Mouse (Mus musculus): ENCODE measurements around the gene Abhd5.

The Abhd5 gene

DNA sequence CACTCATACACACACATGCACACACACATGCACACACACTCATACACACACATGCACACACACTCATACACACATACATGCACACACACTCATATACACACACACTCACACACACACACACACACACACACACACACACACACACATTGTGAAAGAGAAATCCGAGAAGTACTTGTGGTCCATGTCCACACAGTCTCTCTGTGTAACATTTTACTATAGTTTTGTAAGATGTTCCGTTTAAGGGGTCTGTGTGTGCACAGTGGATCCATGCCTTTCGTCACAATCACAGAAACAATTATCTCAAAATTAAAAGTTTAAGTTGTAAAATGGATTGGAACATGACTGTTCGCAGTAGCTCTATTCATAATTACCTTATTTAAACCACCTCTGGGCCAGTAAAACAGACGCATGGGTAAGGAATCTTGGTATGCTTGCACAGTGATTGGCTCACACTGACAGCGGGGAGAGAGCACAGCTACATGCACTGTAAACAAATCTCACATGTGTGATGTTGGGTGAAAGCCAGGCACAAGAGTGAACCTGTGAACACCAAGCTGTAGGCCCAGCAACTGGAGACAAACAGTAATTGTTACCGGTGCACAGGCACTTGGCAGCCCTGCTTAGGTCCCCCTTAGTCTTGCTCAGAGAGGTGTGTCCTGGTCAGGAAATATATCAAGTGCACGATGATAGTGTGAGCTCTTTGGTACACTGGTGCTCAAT lies 63.8 kb downstream of the Abhd5 start:
- no peak for DNase-seq (ENCODE audit: low read depth)

DNA sequence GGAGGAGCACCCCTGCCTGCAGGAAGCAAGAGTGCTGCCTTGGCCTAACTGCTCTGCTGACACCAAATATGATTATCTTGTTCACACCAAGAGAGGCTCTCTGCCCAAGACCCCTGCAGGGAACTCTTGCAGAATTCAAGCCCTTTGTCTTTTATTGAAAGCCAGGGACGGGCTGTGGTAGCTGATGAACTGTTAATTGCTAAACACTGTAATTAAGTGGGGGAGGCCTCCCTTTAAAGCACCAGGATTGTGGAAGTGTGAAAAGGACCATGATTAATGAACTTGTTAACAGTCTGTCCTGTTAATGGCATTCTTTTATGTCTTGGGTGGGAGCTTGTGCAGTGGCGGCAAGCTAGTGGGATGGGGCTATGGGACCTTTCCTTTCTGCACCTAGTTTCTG lies 65.2 kb downstream of the Abhd5 start:
- no peak for DNase-seq (ENCODE audit: low read depth)

DNA sequence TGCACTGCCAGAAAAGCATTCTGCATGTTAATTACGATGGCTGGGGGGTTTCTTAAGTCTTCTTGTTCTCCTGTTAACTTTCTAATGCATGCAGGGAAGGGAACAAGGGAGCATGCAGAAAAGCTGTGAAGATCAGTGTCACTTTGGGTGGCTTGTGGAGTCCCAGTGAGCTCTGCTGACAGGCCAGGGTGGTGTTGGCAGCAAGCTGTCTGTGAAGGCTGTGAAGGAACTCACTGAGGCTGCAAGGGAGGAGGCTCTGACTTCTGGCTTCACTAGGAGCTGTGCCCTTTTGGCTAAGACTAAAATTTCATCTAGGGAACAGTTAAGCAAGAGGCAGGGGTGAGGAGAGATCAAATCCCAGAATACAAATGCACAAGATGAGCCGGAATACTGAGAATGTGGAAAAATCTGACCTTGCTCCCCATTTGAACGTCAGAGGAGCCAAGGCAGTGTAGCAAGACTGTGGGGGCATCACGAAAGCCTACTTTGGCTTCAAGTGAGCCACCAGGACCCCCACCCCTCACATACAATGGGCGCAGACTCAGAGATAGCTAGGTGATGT lies 68.9 kb downstream of the Abhd5 start:
- no peak for DNase-seq (ENCODE audit: low read depth)

DNA sequence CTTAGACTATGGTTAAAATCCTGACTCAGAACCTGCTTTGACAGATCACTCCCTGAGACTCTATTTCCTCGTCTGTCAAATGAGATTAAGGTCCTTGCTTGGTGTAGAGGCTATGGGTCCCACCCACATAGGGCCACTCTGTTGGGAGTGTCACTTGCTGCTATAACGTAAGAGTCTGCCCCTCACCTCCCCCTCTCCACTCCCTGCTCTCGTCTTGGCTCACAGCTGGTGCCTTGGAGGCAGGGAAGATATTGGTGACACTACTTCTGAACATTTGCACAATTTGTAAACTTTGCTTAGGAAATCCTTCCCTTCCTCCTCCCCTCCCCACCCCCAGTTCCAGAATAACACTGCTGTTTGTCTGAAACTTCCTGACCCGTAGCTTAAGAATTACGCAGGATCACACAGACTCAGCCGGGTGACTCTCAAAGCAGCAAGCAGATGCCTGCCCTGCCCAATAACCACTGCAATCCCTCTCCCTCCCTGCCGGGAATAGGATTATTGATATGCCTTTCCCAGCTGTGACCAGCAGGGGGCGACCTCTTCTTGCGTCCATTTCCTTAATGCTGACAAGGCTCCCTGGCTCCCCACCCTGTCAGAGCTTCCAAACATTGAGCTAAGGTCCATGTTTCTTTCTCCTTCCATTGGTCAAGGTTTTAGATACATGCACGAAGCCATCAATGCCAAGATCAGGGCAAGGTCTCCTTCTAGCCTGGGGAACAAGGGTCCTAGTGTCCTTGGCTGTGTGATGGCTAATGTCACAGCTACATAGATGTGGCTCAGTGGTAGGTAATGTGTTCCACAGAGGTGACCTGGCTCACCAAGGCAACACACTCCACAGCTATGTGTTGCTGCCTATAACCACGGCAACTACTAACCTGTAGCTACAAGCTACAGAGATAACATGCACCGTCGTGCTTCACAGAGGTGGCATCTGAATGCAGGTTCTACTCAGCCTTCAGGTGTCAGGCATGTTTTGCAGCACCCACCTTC lies 69.7 kb downstream of the Abhd5 start:
- DNase-seq (ENCODE audit: low read depth), result peak; percentile 51

DNA sequence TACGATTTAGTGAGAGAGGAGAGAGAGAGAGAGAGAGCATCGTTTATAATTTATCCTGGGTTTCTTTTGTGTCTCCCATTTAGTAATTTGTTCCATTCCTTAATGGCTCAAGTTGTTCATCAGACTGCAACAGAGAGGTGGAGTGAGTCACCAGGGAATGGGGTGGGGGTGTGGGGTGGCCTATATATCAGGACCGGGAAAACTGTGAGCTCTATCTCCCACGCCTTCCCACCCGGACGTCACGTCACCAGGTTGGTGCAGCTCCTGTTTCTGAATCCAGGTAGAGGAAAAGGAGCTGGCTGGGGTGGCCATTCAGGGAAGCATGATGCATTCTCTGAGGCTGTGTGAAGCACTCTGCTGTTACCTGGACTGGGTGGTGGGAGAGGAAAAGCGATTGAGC lies 70.5 kb downstream of the Abhd5 start:
- no peak for DNase-seq (ENCODE audit: low read depth)

DNA sequence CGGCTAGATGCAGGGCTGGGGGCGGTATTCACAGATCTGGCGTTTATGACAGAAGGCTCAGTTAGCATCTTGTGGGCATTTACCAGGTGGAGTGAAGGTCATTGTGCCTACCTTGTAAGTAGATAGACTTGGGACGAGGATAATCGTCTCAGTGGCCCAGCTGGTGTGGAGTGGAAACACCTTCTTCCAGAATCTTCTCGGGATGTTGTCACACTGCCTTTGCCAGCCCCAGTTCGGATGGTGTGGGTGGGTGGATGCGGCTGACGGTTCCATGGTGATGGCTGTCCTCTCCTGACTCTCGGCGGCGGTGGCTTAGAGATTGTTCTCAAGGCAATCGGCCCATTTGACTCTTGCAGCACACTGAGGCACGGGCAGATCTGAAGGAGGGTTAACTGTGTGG lies 71.3 kb downstream of the Abhd5 start:
- no peak for DNase-seq (ENCODE audit: low read depth)

DNA sequence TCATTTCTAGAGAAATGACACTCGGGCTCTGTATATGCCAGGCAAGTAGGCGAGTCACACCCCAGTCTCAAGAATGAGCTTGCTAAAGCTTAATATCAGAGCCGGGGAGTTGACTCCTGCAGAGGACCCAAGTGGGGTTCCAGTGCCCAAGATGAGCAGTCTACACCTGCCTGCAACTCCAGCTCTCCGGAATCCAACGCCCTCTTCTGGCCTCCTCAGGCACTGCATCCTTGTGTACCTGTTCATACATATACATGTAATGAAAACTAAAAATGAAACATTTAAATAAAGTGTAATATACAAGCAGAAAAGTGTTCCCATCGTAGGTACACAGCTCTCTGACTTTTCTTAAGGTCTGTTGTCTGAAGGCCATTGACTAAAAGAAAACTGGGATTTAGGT lies 71.7 kb downstream of the Abhd5 start:
- no peak for DNase-seq (ENCODE audit: low read depth)

DNA sequence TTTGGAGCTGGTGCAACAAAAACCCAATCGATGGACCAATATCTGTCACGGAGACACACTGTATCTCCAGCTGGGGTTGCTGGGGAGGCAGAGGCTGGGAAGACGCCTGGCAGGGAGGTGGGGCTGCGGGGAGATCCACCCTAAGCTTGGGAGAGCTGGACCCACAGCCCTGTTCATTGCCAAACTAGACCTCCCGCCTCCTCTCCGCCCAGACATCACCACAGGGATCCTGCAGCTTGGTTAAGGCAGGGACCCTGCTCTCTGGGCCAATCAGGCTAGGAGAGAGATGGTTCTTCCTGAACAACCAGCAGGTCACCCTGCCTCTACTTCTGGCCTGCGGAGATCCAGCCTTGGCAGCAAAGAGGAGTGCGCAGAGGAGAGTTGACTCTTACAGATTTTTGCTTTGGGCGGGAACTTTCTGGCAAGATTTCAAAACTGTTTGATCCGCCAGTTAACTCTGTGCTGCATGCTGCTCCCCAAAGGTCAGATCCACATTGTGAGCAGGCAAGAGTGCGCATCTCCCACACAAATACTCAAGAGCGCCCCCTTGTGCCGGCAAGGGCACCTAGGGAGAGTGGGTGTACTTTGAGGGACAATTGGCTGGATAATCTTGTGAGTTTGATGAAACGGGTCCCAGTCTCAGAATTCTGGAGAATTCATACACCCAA lies 73.7 kb downstream of the Abhd5 start:
- DNase-seq (ENCODE audit: low read depth), result no peak

DNA sequence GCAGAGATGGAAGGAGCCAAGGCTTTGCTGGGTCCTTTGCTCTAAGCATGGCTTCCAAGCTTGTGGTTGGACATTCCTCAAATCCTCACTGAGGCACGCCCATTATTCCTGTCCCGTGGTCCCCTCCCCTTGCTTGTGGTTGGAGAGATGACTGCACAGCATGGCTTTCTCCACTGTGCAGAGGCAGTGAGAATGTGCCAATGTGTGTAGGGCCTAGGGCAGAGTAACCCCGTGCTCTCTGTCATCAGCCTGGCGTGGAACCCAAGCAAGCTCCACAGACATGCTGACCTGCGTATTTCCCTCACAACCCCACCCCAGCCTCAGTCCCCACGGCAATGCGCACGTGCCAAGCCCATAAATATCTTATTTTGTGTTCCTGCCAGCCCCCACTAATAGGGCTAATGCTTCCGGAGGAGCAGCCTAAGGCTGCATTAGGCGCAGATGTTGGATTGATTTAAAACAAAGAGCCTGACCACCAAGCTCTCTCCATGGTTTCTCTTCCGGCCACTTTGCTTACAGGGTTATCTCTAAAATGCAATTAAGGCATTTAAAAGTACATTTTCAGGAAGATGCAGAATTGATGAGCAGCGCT lies 77.7 kb downstream of the Abhd5 start:
- DNase-seq (ENCODE audit: low read depth), result no peak

DNA sequence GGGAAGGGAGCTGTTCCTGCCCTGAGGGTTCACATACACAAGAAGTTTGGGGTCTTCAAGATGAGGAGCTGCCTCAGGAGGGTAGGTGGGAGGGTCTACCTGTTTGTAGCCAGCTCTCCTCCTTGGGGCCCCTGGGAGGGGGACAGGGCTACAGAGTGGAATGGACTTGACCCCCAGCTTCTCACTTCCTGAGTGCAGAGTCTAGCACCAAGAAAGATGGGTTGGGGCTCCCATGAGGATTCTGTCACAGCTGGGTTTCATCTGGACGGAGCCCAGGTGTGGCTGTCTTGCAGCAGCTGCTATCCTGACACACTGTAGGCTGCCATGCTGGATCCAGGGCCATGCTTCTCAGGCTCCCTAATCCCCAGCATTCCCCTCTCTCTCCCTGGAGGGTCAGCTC lies 78.3 kb downstream of the Abhd5 start:
- no peak for DNase-seq (ENCODE audit: low read depth)
